Mouse (Mus musculus) retina, embryonic 14.5 days (tissue): ENCODE measurements around the gene Fxyd3.
A peak's percentile ranks its signal among the peaks of the same experiment; 100 is the strongest.

Source experiments
- DNase-seq: peaks from one replicate; pipeline ENCODE4 v3.0.0-alpha.2; 2015; ENCODE audit warnings: low spot score

Gene Fxyd3

GRCm38 (mm10) chr7:31072326-31072725 is 4.2 kb downstream of the Fxyd3 start:
- DNase-seq: no peak

- DNase-seq: no peak
Measured at GRCm38 (mm10) chr7:31070324-31070723, 6.2 kb downstream of the Fxyd3 start.

GRCm38 (mm10) chr7:31069491-31069890 is 7.0 kb downstream of the Fxyd3 start:
- no peak for DNase-seq

- DNase-seq: no peak
Measured at GRCm38 (mm10) chr7:31067836-31068235, 8.7 kb downstream of the Fxyd3 start.

- DNase-seq: no peak
Measured at GRCm38 (mm10) chr7:31063074-31063560, 13.4 kb downstream of the Fxyd3 start.

GRCm38 (mm10) chr7:31060621-31061010 is 15.9 kb downstream of the Fxyd3 start:
- no peak for DNase-seq

- DNase-seq: no peak
Measured at GRCm38 (mm10) chr7:31059919-31060620, 16.4 kb downstream of the Fxyd3 start.

- peak; percentile 89 for DNase-seq
Measured at GRCm38 (mm10) chr7:31059108-31059507, 17.4 kb downstream of the Fxyd3 start, which contains the start of gene Lgi4. Lgi4 (plus strand) TSS chr7:31059342.

- no peak for DNase-seq
Measured at GRCm38 (mm10) chr7:31058211-31058610, 18.3 kb downstream of the Fxyd3 start.

GRCm38 (mm10) chr7:31057730-31058129 is 18.8 kb downstream of the Fxyd3 start:
- no peak for DNase-seq

- no peak for DNase-seq
Measured at GRCm38 (mm10) chr7:31057071-31057470, 19.4 kb downstream of the Fxyd3 start, which contains the start of gene Fxyd1. Fxyd1 (minus strand) TSS chr7:31057199.

GRCm38 (mm10) chr7:31056448-31056847 is 20.1 kb downstream of the Fxyd3 start:
- no peak for DNase-seq

- DNase-seq: no peak
Measured at GRCm38 (mm10) chr7:31055883-31056282, 20.6 kb downstream of the Fxyd3 start.

- DNase-seq: peak; percentile 51
Measured at GRCm38 (mm10) chr7:31055354-31055824, 21.1 kb downstream of the Fxyd3 start.

GRCm38 (mm10) chr7:31054661-31055320 is 21.7 kb downstream of the Fxyd3 start:
- DNase-seq: no peak

GRCm38 (mm10) chr7:31053882-31054447 is 22.5 kb downstream of the Fxyd3 start:
- no peak for DNase-seq

- peak; percentile 54 for DNase-seq
Measured at GRCm38 (mm10) chr7:31052636-31053434, 23.7 kb downstream of the Fxyd3 start.

- DNase-seq: no peak
Measured at GRCm38 (mm10) chr7:31052251-31052635, 24.3 kb downstream of the Fxyd3 start.

GRCm38 (mm10) chr7:31051321-31052021 is 25.0 kb downstream of the Fxyd3 start, which contains the start of gene Fxyd7:
Fxyd7 (minus strand) TSS chr7:31051467.
- DNase-seq: no peak

GRCm38 (mm10) chr7:31050921-31051320 is 25.6 kb downstream of the Fxyd3 start:
- DNase-seq: peak; percentile 52

- no peak for DNase-seq
Measured at GRCm38 (mm10) chr7:31050487-31050886, 26.0 kb downstream of the Fxyd3 start.
